Mouse (Mus musculus) heart, postnatal 0 days (tissue): ENCODE measurements around the gene Ghr.

ENCODE experiments used
- CTCF ChIP-seq: IDR thresholded peaks from 2 replicates; pipeline ENCODE4 v1.5.1; 2016; ENCODE audit warnings: antibody characterized with exemption, control low read depth, low read depth
- EP300 ChIP-seq: IDR thresholded peaks from 2 replicates; pipeline ENCODE4 v1.6.1; 2016; ENCODE audit warnings: antibody characterized with exemption, low read depth

- no peak for TF ChIP-seq CTCF
- TF ChIP-seq EP300: no peak
Measured at GRCm38 (mm10) chr15:3368261-3368832, 214.9 kb downstream of the Ghr start.
